Comparison of ENCODE assay signal across 8 mouse cellular contexts in the genomic region with DNA sequence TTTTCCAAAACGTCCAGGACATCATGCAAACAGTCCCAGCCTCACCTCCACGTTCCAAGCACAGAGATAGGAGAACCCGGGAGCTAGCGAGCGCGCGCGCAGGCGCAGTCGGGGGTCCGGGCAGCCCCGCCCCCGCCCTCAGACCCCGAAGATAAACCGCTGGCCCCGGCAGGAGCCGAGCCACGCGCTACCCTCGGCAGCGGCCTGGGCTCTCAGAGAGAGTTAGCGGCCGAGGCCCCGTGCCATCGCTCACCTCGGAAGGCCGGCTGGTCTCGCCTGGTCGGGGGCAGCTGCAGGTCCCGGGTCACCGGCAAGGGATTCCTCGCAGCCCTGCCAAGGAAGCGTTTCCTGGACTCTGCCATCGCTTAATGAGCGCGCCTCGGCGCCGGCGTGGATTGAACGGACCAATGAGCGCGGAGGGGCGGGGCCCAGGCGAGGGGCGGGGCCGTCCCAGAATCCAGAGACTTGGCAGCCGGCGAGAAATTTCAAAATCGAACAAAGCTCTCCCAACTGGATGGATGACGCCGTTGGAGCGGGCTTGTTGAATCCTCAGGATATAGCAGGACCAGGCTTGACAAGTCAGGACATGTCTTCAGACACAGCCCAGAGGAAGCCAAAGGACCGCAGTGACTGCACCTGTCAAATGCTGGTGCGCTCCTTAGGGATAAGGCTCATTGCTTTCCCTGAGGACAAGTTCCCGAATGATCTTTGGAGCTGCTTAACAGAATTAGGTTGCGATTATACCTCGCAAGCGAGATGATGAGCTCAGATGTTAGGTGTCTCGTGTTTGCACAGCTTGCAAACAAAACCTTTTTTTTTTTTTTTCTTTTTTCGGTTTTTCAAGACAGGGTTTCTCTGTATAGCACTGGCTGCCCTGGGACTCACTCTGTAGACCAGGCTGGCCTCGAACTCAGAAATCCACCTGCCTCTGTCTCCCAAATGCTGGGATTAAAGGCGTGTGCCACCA. TPM values are rescaled to one million over a fixed set of nuclear protein-coding genes. Genes with fewer than 3 reads are reported as not detected.
DNase-seq lines count a peak whose midpoint lies in the region; ATAC-seq and TF ChIP-seq lines count a peak whose summit lies in the region.

A gene (minus strand): TSS at position 389 of the 967 bp plus-strand sequence.

- peak; percentile 87 for ATAC-seq in erythroid progenitor cell, adult 5-6 weeks (replicated peaks; ENCODE audit: low FRiP score, poor library complexity, severe bottlenecking)
- peak; percentile 98 for ATAC-seq in heart, embryonic 12.5 days (ENCODE audit: insufficient number of reproducible peaks, low FRiP score)
- peak; percentile 97 for ATAC-seq in kidney, postnatal 0 days (replicated peaks; ENCODE audit: low FRiP score, low read depth)
- ATAC-seq in liver, embryonic 11.5 days (replicated peaks; ENCODE audit: low FRiP score): peak; percentile 95
- peak; percentile 95 for ATAC-seq in stomach, embryonic 14.5 days (ENCODE audit: insufficient number of reproducible peaks, insufficient read depth, low FRiP score, low read depth)

- peak within 1 kb of the TSS; percentile 79 for H3K9ac ChIP-seq in heart, embryonic 12.5 days
- peak within 1 kb of the TSS; percentile 56 for H3K9ac ChIP-seq in kidney, postnatal 0 days (ENCODE audit: low read depth, low read length)
- peak within 1 kb of the TSS; percentile 85 for H3K9ac ChIP-seq in liver, embryonic 11.5 days (ENCODE audit: low read depth, low read length)
- peak within 1 kb of the TSS; percentile 49 for H3K9ac ChIP-seq in stomach, embryonic 14.5 days (replicated peaks; ENCODE audit: low read depth, low read length)

- 2% methylated on average over 63 of the region's 63 CpGs for WGBS in heart, embryonic 12.5 days
- 2% methylated on average over 62 of the region's 63 CpGs for WGBS in kidney, postnatal 0 days
- 3% methylated on average over 63 of the region's 63 CpGs for WGBS in liver, embryonic 11.5 days
- 3% methylated on average over 63 of the region's 63 CpGs for WGBS in stomach, embryonic 14.5 days

- no peaks in the 10 kb centered on the region for H3K36me3 ChIP-seq in heart, embryonic 12.5 days
- no peaks in the 10 kb centered on the region for H3K36me3 ChIP-seq in kidney, postnatal 0 days (ENCODE audit: insufficient read depth, low read length)
- H3K36me3 ChIP-seq in liver, embryonic 11.5 days (ENCODE audit: control insufficient read depth, insufficient read depth, low read length): no peaks in the 10 kb centered on the region
- H3K36me3 ChIP-seq in stomach, embryonic 14.5 days (ENCODE audit: control insufficient read depth, insufficient read depth, low read length): no peaks in the 10 kb centered on the region

- H3K27ac ChIP-seq in heart, embryonic 12.5 days (ENCODE audit: poor library complexity, severe bottlenecking): peak within 1 kb of the TSS; percentile 85
- H3K27ac ChIP-seq in kidney, postnatal 0 days: peak within 1 kb of the TSS; percentile 51; the same call in 1 of the 2 replicates
- H3K27ac ChIP-seq in liver, embryonic 11.5 days (ENCODE audit: low read depth, low read length): peak within 1 kb of the TSS; percentile 85
- H3K27ac ChIP-seq in stomach, embryonic 14.5 days (ENCODE audit: low read length): peak within 1 kb of the TSS; percentile 83; the same call in 1 of the 2 replicates

- H3K27me3 ChIP-seq in heart, embryonic 12.5 days (replicated peaks): no peaks in the 10 kb centered on the region
- no peaks in the 10 kb centered on the region for H3K27me3 ChIP-seq in kidney, postnatal 0 days (ENCODE audit: insufficient read depth, low read length)
- H3K27me3 ChIP-seq in liver, embryonic 11.5 days (replicated peaks; ENCODE audit: control insufficient read depth, insufficient read depth, low read length): no peaks in the 10 kb centered on the region
- no peaks in the 10 kb centered on the region for H3K27me3 ChIP-seq in stomach, embryonic 14.5 days (ENCODE audit: control insufficient read depth, insufficient read depth, low read length)

- H3K4me2 ChIP-seq in heart, embryonic 12.5 days: peak within 1 kb of the TSS; percentile 88
- H3K4me2 ChIP-seq in kidney, postnatal 0 days (ENCODE audit: low read length): peak within 1 kb of the TSS; percentile 81
- H3K4me2 ChIP-seq in liver, embryonic 11.5 days: peak within 1 kb of the TSS; percentile 88
- H3K4me2 ChIP-seq in stomach, embryonic 14.5 days (replicated peaks; ENCODE audit: low read depth, low read length): peak within 1 kb of the TSS; percentile 64

- H3K4me3 ChIP-seq in heart, embryonic 12.5 days: peak within 1 kb of the TSS; percentile 82
- H3K4me3 ChIP-seq in kidney, postnatal 0 days (replicated peaks; ENCODE audit: low read depth, low read length): peak within 1 kb of the TSS; percentile 64
- H3K4me3 ChIP-seq in liver, embryonic 11.5 days (ENCODE audit: low read depth, low read length): peak within 1 kb of the TSS; percentile 79
- peak within 1 kb of the TSS; percentile 74 for H3K4me3 ChIP-seq in stomach, embryonic 14.5 days (ENCODE audit: low read depth, low read length)

- DNase-seq in CD4-positive helper T cell, adult 2 months (ENCODE audit: low read depth, low spot score): peak; percentile 84
- DNase-seq in brain, embryonic 18.5 days (ENCODE audit: low read depth, low spot score): peak; percentile 75
- DNase-seq in kidney, postnatal 0 days (ENCODE audit: low spot score): peak; percentile 95
- peak; percentile 96 for DNase-seq in liver, embryonic 11.5 days (ENCODE audit: low spot score)
- DNase-seq in naive thymus-derived CD4-positive, alpha-beta T cell, adult 2 months (ENCODE audit: low read depth): peak; percentile 79

- peaks cover 10% of the 10 kb centered on the region; the same call in 1 of the 2 replicates for H3K4me1 ChIP-seq in heart, embryonic 12.5 days (replicated peaks)
- H3K4me1 ChIP-seq in kidney, postnatal 0 days (replicated peaks; ENCODE audit: insufficient read depth, low read length): 0 out of 2 replicates have a peak, but pooled peaks cover 4% of the 10 kb centered on the region
- peaks cover 8% of the 10 kb centered on the region; the same call in 1 of the 2 replicates for H3K4me1 ChIP-seq in liver, embryonic 11.5 days (replicated peaks; ENCODE audit: control insufficient read depth, insufficient read depth, low read length)
- H3K4me1 ChIP-seq in stomach, embryonic 14.5 days (ENCODE audit: control insufficient read depth, insufficient read depth, low read length): peaks cover 15% of the 10 kb centered on the region

- no peaks in the 10 kb centered on the region for H3K9me3 ChIP-seq in heart, embryonic 12.5 days (replicated peaks)
- no peaks in the 10 kb centered on the region for H3K9me3 ChIP-seq in kidney, postnatal 0 days (replicated peaks; ENCODE audit: low read length)
- no peaks in the 10 kb centered on the region for H3K9me3 ChIP-seq in liver, embryonic 11.5 days (ENCODE audit: control insufficient read depth, low read length)
- no peaks in the 10 kb centered on the region for H3K9me3 ChIP-seq in stomach, embryonic 14.5 days (ENCODE audit: control insufficient read depth, low read depth, low read length)

- TF ChIP-seq CTCF in kidney, postnatal 0 days (IDR thresholded peaks at IDR 0.05; ENCODE audit: low read depth): no peak

RNA-seq across cellular contexts. Expression of the gene that starts here (rescaled TPM):
- 292 and 294 TPM in 2 replicates for total RNA-seq in erythroid progenitor cell, adult 5-6 weeks (2015; ENCODE audit: low replicate concordance)
- total RNA-seq in erythroid progenitor cell, adult 5-6 weeks (2017; ENCODE audit: low replicate concordance): 270 and 283 TPM in 2 replicates
- 33.0 and 35.9 TPM in 2 replicates for polyA plus RNA-seq in heart, embryonic 12.5 days (2016; fragmentation: Nextera tagmentation; extraction: Ambion mirVana)
- polyA plus RNA-seq in kidney, postnatal 0 days (2015; fragmentation: Nextera tagmentation; extraction: Ambion mirVana): 22.4 and 23.3 TPM in 2 replicates
- 42.8 and 48.4 TPM in 2 replicates for polyA plus RNA-seq in liver, embryonic 11.5 days (2014; fragmentation: Nextera tagmentation; extraction: Ambion mirVana)
- polyA plus RNA-seq in stomach, embryonic 14.5 days (2014; fragmentation: Nextera tagmentation; extraction: Ambion mirVana): 61.5 and 62.0 TPM in 2 replicates

Comparison
In these comparisons a context has a peak if more than half of its experiments do, and no peak if none do; other contexts are left out.
1. Peak in every context shown above with its lines: DNase-seq, ATAC-seq, H3K4me3 ChIP-seq and H3K27ac ChIP-seq.